Mouse (Mus musculus): Measurements from ENCODE around the gene Mapk8ip1. TPM values are rescaled to one million over a fixed set of nuclear protein-coding genes. Genes with fewer than 3 reads are reported as not detected.

Gene Mapk8ip1
- polyA plus RNA-seq, 1 experiment from 2014 or later: 58.3 TPM

- Histone ChIP-seq H3K9me3 (replicated peaks) (no peaks in the 10 kb centered on the region), H3K4me1 (peaks cover 78% of the 10 kb centered on the region), H3K27ac (replicated peaks) (no peak overlapping the region), H3K4me3 (no peak overlapping the region), H3K27me3 (ENCODE audit: low read depth, poor library complexity, severe bottlenecking) (peaks cover 29% of the 10 kb centered on the region), H3K36me3 (no peaks in the 10 kb centered on the region)
- 93% methylated on average over 3 of the region's 3 CpGs for WGBS
- DNase-seq (ENCODE audit: low spot score): no peak
Measured at GRCm38 (mm10) chr2:92395535-92395934, 5.5 kb downstream of the Mapk8ip1 start.

- H3K36me3 ChIP-seq: peaks cover 6% of the 10 kb centered on the region
- peaks cover 25% of the 10 kb centered on the region for H3K27me3 ChIP-seq (ENCODE audit: low read depth, poor library complexity, severe bottlenecking)
- no peaks in the 10 kb centered on the region for H3K9me3 ChIP-seq (replicated peaks)
- H3K4me3 ChIP-seq: peak overlapping the region; percentile 66
- H3K4me1 ChIP-seq: peaks cover 80% of the 10 kb centered on the region
- peak; percentile 79 for DNase-seq (ENCODE audit: low spot score)
- peak overlapping the region; percentile 93 for H3K27ac ChIP-seq (replicated peaks)
- 3% methylated on average over 26 of the region's 26 CpGs for WGBS
Measured at GRCm38 (mm10) chr2:92392318-92393264, 8.5 kb downstream of the Mapk8ip1 start.

GRCm38 (mm10) chr2:92391703-92392317 lies 9.3 kb downstream of the Mapk8ip1 start:
- Histone ChIP-seq H3K27me3 (ENCODE audit: low read depth, poor library complexity, severe bottlenecking) (peaks cover 25% of the 10 kb centered on the region), H3K4me1 (peaks cover 77% of the 10 kb centered on the region), H3K9me3 (replicated peaks) (no peaks in the 10 kb centered on the region), H3K36me3 (peaks cover 13% of the 10 kb centered on the region), H3K4me3 (peak overlapping the region; percentile 66), H3K27ac (replicated peaks) (peak overlapping the region; percentile 93)
- 31% methylated on average over 11 of the region's 11 CpGs for WGBS
- no peak for DNase-seq (ENCODE audit: low spot score)

GRCm38 (mm10) chr2:92391116-92391515 lies 9.9 kb downstream of the Mapk8ip1 start:
- WGBS: 89% methylated on average over 8 of the region's 8 CpGs
- peaks cover 25% of the 10 kb centered on the region for H3K27me3 ChIP-seq (ENCODE audit: low read depth, poor library complexity, severe bottlenecking)
- peaks cover 20% of the 10 kb centered on the region for H3K36me3 ChIP-seq
- H3K4me1 ChIP-seq: peaks cover 73% of the 10 kb centered on the region
- no peaks in the 10 kb centered on the region for H3K9me3 ChIP-seq (replicated peaks)
- H3K4me3 ChIP-seq: peak overlapping the region; percentile 66
- peak overlapping the region; percentile 93 for H3K27ac ChIP-seq (replicated peaks)
- no peak for DNase-seq (ENCODE audit: low spot score)

- no peak for DNase-seq (ENCODE audit: low spot score)
- Histone ChIP-seq H3K27ac (replicated peaks) (peak overlapping the region; percentile 93), H3K36me3 (peaks cover 28% of the 10 kb centered on the region), H3K27me3 (ENCODE audit: low read depth, poor library complexity, severe bottlenecking) (peaks cover 25% of the 10 kb centered on the region), H3K4me1 (peaks cover 73% of the 10 kb centered on the region), H3K4me3 (peak overlapping the region; percentile 66), H3K9me3 (replicated peaks) (no peaks in the 10 kb centered on the region)
- 79% methylated on average over 6 of the region's 6 CpGs for WGBS
Measured at GRCm38 (mm10) chr2:92390206-92390930, 10.7 kb downstream of the Mapk8ip1 start.

- peaks cover 73% of the 10 kb centered on the region for H3K4me1 ChIP-seq
- 2% methylated on average over 10 of the region's 10 CpGs for WGBS
- peak overlapping the region; percentile 66 for H3K4me3 ChIP-seq
- peaks cover 25% of the 10 kb centered on the region for H3K27me3 ChIP-seq (ENCODE audit: low read depth, poor library complexity, severe bottlenecking)
- H3K27ac ChIP-seq (replicated peaks): peak overlapping the region; percentile 93
- no peaks in the 10 kb centered on the region for H3K9me3 ChIP-seq (replicated peaks)
- no peak for DNase-seq (ENCODE audit: low spot score)
- H3K36me3 ChIP-seq: peaks cover 35% of the 10 kb centered on the region
Measured at GRCm38 (mm10) chr2:92389645-92390044, 11.4 kb downstream of the Mapk8ip1 start.

- peak overlapping the region; percentile 66 for H3K4me3 ChIP-seq
- peaks cover 41% of the 10 kb centered on the region for H3K36me3 ChIP-seq
- peaks cover 21% of the 10 kb centered on the region for H3K27me3 ChIP-seq (ENCODE audit: low read depth, poor library complexity, severe bottlenecking)
- WGBS: under 1% methylated on average over 61 of the region's 62 CpGs
- H3K4me1 ChIP-seq: peaks cover 68% of the 10 kb centered on the region
- H3K9me3 ChIP-seq (replicated peaks): no peaks in the 10 kb centered on the region
- peak overlapping the region; percentile 93 for H3K27ac ChIP-seq (replicated peaks)
- DNase-seq (ENCODE audit: low spot score): peak; percentile 99
Measured at GRCm38 (mm10) chr2:92388891-92389641, 12.0 kb downstream of the Mapk8ip1 start.

GRCm38 (mm10) chr2:92388081-92388517 lies 13.0 kb downstream of the Mapk8ip1 start:
- WGBS: 59% methylated on average over 3 of the region's 3 CpGs

GRCm38 (mm10) chr2:92387646-92388045 lies 13.4 kb downstream of the Mapk8ip1 start:
- DNase-seq (ENCODE audit: low spot score): no peak
- WGBS: 89% methylated on average over 4 of the region's 4 CpGs
- Histone ChIP-seq H3K4me1 (peaks cover 57% of the 10 kb centered on the region), H3K36me3 (peaks cover 55% of the 10 kb centered on the region), H3K4me3 (peak overlapping the region; percentile 66), H3K27ac (replicated peaks) (peak overlapping the region; percentile 93), H3K9me3 (replicated peaks) (no peaks in the 10 kb centered on the region), H3K27me3 (ENCODE audit: low read depth, poor library complexity, severe bottlenecking) (peaks cover 10% of the 10 kb centered on the region)

More at GRCm38 (mm10) chr2:92388081-92388517, 13.0 kb downstream of the Mapk8ip1 start:
- no peak for DNase-seq (ENCODE audit: low spot score)
- Histone ChIP-seq H3K9me3 (replicated peaks) (no peaks in the 10 kb centered on the region), H3K36me3 (peaks cover 51% of the 10 kb centered on the region), H3K4me1 (peaks cover 61% of the 10 kb centered on the region), H3K27me3 (ENCODE audit: low read depth, poor library complexity, severe bottlenecking) (peaks cover 12% of the 10 kb centered on the region), H3K4me3 (peak overlapping the region; percentile 66), H3K27ac (replicated peaks) (peak overlapping the region; percentile 93)

- no peak for DNase-seq (ENCODE audit: low spot score)
- H3K9me3 ChIP-seq (replicated peaks): no peaks in the 10 kb centered on the region
- peaks cover 10% of the 10 kb centered on the region for H3K27me3 ChIP-seq (ENCODE audit: low read depth, poor library complexity, severe bottlenecking)
- peaks cover 62% of the 10 kb centered on the region for H3K36me3 ChIP-seq
- 92% methylated on average over 30 of the region's 30 CpGs for WGBS
- H3K4me1 ChIP-seq: peaks cover 50% of the 10 kb centered on the region
- peak overlapping the region; percentile 93 for H3K27ac ChIP-seq (replicated peaks)
- peak overlapping the region; percentile 66; the same call in 1 of the 2 replicates for H3K4me3 ChIP-seq
Measured at GRCm38 (mm10) chr2:92386821-92387570, 14.1 kb downstream of the Mapk8ip1 start.
